Mouse (Mus musculus) monocyte, adult 2 months (primary cell): ENCODE data around the gene Bax.
"Not testable (repeated sequence)": the region's sequence is repeated elsewhere in the genome, so short reads cannot be mapped to it uniquely, and the experiment has no call there.

ENCODE experiments used
- DNase-seq, 2 experiments: peaks; one replicate each; pipeline ENCODE4 v3.0.0; 2022; ENCODE audit warnings: low spot score in 2 of 2, low read depth in 1 of 2

Gene Bax

DNA sequence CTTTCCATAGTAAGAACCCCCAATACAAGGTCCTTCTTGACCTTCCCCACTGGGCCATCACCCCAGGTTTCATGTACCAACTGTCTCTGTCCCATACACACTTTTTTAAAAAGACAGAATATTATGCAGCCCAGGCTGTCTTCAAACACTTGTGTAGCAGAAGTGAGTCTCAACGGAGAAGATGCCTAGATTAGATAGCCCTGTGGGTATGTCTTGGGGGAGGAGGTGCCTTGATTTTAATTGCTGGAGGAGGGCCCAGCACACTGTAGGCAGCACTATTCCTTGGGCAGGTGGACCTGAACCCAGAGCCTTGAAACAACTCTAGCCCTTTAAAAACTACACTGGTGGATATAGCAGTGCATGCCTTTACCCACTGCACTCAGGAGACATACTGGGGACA, 15.5 kb upstream of the Bax start:
- DNase-seq, result no peak

- DNase-seq, result no peak
Measured at GRCm38 (mm10) chr7:45481374-45481927, 14.8 kb upstream of the Bax start, which contains the start of gene Tulp2. Tulp2 (plus strand) TSS chr7:45481877.

DNA sequence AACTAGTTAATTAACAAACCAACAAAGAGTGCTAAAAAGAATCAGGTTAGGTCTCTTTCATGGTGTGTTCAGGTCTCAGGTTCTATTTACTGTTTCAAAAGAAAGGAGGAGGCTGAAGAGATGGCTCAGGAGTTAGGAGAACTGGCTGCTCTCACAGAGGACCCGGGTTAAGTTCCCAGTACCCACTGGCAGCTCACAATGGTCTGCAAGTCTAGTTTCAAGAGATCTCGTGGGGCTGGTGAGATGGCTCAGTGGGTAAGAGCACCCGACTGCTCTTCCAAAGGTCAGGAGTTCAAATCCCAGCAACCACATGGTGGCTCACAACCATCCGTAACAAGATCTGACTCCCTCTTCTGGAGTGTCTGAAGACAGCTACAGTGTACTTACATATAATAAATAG, 13.6 kb upstream of the Bax start:
- DNase-seq, result not testable (repeated sequence)

DNA sequence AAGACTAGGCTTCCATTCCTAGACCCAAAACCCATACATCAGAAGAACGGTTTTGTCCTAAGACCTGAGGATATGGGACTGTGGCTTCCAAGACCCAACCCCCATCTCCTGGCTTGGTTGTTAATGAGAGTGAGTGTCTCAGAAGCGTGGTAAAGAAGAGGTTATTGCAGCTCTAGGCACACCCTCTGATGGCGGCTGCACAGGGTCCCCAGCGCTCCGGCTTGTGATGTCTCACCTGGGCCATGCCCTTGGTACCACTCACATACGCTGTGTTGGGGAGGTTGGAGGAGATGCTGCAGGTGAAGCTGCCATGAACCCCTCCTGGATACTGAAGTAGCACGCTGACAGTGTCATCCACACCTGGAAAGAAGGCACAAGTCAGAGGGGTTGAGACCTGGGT, 12.1 kb upstream of the Bax start:
- DNase-seq, result no peak

DNA sequence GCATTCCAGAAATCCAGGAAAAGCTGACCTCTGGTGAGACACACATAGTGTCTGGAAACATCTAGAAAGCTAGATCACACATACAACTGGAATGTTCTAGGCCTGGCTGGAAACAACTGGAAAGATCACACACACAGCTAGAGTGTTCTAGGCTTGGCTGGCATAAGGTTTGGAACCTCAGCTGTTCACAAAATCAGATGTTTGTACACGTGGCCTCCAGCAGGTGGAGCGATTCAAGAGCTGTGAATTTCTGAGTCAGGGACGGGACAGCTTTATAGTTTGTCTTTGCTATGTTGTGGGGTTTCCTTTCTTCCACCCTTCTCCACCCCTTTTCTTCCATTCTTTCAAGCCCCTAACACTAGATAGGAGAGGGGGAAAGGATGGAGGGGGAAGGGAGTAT, 10.3 kb upstream of the Bax start:
- peak in 1 of 2 experiments; percentile 33 for DNase-seq

GRCm38 (mm10) chr7:45476453-45476852, 9.8 kb upstream of the Bax start:
- no peak for DNase-seq

DNA sequence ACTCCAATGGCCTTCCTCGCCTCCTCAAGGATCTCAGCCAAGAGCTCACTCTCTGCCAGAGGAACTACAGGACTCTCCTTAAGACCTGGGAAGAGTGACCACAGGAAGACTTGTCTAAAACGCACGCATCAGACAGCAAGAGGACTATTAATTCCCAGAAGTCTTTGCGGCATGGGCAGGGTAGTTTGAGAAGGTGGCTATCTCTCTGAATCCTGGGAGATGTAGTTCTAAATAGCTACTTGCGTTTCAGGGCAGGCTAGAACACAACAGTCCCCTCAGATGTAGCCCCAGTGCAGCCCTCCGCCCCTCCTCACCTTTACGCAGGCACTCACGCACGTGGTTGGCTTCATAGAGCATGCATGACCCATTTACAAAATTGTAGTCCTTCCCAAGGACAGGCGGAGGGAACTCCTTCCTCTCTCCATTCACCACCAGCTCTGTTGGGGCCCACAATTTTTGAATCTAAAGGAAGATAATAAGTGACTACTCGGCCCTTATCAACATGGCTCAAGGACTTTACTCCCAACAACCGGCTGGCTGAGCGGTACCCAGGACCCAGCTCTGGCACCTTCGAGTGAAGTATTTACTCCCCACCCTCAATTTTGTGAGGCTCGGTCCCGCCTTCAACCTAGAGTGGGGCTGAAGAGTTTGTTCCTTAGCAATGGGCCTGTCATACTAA, 8.7 kb upstream of the Bax start:
- no peak for DNase-seq

- DNase-seq, result peak in 1 of 2 experiments; percentile 43
Measured at GRCm38 (mm10) chr7:45470869-45471268, 4.2 kb upstream of the Bax start.

- no peak for DNase-seq
Measured at GRCm38 (mm10) chr7:45467090-45467670, 482 bp upstream of the Bax start.

- DNase-seq, result no peak
Measured at GRCm38 (mm10) chr7:45465549-45465948, 1.1 kb downstream of the Bax start.

GRCm38 (mm10) chr7:45465112-45465511, 1.6 kb downstream of the Bax start:
- no peak for DNase-seq

DNA sequence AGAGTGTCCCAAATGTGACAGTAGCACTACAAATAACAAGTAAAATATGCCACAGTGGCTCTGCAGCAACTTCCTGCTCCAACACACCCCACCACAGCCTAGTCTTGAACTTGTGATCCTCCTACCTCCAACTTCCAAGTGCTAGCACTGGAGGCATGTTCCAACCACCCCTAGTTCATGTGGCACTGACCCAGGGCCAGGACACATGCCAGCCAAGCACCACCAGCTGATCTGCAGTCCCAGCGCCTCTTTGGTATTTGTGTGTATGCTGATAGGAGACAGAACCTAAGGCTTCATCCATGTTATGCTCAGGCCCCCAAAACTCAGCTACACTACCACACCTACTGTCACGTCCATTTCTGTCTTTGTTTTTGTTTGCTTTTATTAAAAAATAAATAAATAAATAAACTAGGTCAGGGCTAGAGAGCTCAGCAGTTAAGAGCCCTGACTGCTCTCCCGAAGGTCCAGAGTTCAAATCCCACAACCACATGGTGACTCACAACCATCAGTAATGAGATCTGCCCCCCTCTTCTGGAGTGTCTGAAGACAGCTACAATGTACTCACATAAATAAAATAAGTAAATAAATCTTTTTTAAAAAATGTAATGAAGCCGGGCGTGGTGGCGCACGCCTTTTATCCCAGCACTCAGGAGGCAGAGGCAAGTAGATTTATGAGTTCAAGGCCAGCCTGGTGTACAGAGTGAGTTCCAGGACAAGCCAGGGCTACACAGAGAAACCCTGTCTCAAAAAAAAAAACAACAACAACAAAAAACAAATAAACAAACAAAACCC, 2.5 kb downstream of the Bax start:
- no peak for DNase-seq

- not testable (repeated sequence) for DNase-seq
Measured at GRCm38 (mm10) chr7:45462868-45463267, 3.8 kb downstream of the Bax start.

- no peak for DNase-seq
Measured at GRCm38 (mm10) chr7:45462325-45462724, 4.4 kb downstream of the Bax start.

DNA sequence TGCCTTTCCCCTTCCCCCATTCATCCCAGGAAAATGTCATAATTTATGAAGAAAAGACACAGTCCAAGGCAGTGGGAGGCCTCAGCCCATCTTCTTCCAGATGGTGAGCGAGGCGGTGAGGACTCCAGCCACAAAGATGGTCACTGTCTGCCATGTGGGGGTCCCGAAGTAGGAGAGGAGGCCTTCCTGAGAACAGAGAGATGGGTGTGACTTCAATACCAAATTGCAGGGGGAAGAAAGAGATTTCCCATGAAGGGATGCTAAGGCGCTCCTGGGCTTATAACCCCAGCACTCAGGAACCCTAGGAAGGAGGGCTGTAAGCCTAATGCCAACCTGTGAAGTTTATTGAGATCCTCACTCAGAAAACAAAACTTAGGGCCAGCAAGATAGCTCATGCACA, 4.9 kb downstream of the Bax start:
- DNase-seq, result no peak

- no peak for DNase-seq
Measured at GRCm38 (mm10) chr7:45461326-45461725, 5.4 kb downstream of the Bax start.

GRCm38 (mm10) chr7:45460860-45461314, 5.8 kb downstream of the Bax start:
- peak in 1 of 2 experiments; percentile 53 for DNase-seq

DNA sequence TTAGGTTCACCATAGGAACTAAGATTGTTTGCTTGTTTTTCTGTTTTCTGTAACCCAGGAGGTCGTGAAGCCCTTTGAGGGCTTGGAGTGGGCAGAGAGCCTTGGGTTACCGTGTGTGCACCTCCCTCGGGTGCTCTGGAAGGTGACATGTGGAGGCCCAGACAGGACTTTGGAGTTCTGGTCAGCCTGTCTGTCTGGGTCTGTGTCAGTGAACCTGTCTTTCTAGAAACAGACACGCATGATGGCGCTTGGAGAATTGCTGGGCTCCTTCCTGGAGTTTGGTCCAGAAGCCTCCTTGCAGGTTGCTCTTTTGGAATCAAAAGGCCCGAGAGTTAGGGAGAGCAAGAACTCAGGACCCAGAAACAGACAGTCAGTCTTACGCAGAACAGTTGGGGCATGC, 6.3 kb downstream of the Bax start:
- no peak for DNase-seq

DNA sequence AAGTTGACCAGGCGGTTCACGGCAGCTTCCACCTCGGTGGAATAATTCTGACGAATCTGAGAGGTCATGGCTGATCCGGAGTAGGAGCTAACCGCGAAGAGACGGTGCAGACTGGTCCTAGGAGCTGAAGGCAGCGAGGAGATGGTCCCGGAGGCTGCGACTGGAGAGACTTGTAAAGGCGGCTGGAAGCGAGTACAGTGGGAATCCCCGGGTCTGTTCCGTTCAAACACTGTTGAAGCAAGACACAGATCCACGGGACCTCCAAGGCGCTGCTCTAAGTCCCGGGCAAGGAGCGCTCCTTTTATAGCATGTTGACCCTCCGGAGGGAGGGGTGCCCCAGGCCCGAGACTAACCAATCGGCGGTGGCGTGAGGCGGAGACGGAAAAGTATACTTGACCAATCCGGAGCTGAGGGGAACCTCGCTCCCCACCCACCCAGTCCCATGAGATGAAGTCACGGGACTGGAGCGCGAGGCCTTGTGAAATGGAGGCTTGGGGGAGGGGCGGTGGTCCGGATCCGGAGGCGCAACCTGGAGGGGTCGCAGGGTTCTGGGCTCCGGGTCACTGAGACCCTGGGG, 7.0 kb downstream of the Bax start, which contains the start of gene Ftl1:
Gene Ftl1, minus strand, starts transcription at position 321 of the 577 bp plus-strand sequence.
- DNase-seq, result peak; percentile 97 to 98

- peak in 1 of 2 experiments; percentile 49 for DNase-seq
Measured at GRCm38 (mm10) chr7:45458748-45459563, 7.7 kb downstream of the Bax start.
